Mouse (Mus musculus) heart, adult 18-20 months (tissue): Measurements from ENCODE around the gene Unc93b1. TPM values are rescaled to one million over a fixed set of nuclear protein-coding genes. Genes with fewer than 3 reads are reported as not detected.

Experiments
- DNase-seq, 2 experiments: peaks; one replicate each; pipeline ENCODE4 v3.0.0; 2021 to 2022; ENCODE audit warnings: mixed read lengths in 1 of 2
- total RNA-seq, 2 experiments: library from RNA; stranded (reverse); gene quantifications; 2 replicates each; pipeline ENCODE4 v1.2.3; 2021

Unc93b1 gene
- total RNA-seq, 2 experiments from 2014 or later, result 17.7 to 23.9 TPM

DNA sequence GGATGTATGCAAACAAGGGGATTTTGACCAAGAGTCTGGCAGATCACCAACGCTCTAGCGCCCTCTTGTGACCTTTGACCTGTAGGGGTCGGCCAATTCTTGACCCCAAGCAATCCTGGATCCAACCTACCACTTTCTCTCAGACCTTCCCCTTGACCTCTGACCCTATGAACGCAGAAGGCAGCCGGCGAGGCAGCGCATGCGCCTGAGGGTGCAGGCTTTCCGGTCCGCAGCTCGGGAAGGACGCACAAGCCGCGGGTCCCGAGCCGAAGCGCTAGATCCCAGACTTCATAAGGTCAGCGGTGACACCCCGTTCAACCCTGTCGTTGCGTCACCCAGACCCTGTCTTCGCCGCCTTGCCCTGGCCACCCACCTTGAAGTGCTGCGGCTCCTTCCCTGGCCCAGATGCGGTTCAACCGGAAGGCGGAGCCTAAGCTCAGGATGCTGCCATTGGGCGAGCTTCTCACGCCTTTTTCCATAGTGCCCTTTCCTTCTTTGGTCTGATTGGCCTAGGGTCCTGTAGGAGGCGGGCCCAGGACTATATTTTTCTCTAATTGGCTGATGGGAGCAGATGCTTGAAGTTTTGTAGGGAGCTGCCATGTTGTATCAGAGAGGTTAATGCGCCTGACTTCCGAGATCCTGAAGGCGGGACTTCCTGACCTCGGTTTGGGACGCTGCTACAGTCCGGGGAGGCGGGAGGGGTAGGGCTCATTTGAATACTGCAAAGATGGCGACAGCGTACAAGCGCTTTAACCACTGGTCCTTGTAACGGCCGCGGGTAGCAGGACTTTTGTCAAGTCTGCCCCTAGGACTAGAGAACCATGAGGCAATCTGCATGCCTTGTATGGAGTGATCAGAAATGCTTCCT, 22.4 kb upstream of the Unc93b1 start, which contains the start of gene Ndufs8:
Gene Ndufs8 (minus strand): TSS at position 438 of the 868 bp plus-strand sequence.
- peak; percentile 95 to 99 for DNase-seq

DNA sequence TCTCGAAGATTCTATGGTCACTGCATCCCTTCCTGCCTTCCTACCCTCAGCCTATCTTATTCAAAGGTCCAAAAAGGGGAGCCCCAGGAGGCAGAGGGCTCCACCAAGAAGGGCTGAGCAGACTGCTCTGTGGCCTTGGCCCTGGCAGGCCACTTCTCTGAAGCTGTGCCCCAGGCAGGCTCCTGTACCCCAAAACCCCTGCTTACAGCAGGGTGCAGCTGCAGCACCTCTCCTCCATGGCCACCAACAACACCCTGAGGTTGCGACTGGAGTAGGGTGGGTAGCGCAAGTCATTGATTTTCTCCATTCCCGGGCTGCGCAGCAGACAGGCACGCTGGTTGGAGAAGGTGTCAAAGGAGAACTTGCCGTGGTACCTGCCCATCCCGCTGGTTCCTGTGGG, 21.3 kb upstream of the Unc93b1 start:
- DNase-seq, result no peak

- DNase-seq, result peak in 1 of 2 experiments; percentile 60
These were observed 20.5 kb upstream of the Unc93b1 start for GRCm38 (mm10) chr19:3914535-3914934.

DNA sequence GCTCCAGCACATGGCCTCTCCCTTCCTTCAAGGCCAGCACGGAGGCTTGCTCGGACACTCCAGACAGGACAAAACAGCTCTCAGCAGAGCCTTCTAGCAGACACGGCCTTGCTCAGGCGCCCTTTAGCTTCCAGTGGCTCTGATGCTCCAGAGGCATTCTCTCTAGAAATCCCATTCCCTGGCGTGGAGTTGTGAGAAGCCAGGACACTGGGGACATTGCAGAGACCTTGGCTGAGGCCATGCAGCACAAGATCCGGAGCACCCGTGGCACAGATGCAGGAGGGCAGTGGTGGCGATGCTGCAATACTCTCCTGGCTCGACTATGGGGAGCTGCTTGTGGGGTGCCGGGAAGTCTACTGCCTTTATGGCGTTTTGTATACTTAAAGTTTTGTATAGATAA, 18.3 kb upstream of the Unc93b1 start:
- DNase-seq, result no peak

DNA sequence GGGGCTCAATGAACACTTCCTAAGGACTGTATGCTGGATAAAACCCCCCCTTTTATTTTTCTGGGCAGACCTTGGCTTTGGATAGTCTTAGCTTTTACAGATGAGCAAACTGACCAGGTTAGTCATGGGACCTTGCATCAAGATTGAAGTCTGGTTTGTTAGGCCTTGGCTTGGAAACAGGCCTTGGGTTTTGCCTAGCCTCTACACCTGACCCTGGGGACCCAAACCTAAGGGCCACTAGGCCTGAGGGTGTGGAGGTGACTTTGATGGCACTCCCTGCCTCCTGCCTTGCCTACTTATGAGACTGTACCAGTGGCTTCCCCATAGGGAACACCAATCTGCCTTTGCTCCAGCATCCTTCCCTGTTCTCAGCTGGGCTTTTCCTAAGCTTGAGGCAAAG, 15.1 kb upstream of the Unc93b1 start:
- no peak for DNase-seq

GRCm38 (mm10) chr19:3922661-3923371, 12.2 kb upstream of the Unc93b1 start:
- peak in 1 of 2 experiments; percentile 45 for DNase-seq

- DNase-seq, result peak; percentile 60 to 78
These were observed 11.4 kb upstream of the Unc93b1 start for GRCm38 (mm10) chr19:3923586-3923985.

GRCm38 (mm10) chr19:3924190-3924589, 10.8 kb upstream of the Unc93b1 start:
- DNase-seq, result no peak

GRCm38 (mm10) chr19:3924868-3925267, 10.1 kb upstream of the Unc93b1 start:
- DNase-seq, result no peak

DNA sequence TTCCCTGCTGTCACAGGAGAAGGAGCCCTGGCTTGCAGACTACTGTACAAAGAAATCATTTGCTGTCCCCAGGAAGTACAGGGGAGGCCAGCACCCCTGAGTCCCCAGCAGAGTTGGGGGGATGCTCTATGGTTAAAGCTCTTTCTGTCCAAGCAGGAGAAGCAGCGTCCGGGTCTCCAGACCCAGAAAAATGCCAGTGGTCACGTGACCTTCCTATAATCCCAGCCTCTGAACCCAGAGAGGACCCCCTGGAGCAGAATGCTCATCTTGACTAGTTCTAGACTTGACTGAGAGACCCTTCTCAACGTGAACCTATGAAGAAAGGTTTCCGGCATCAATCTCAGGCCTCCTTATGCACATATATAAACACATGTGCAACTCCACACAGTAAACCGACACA, 9.1 kb upstream of the Unc93b1 start:
- DNase-seq, result no peak

GRCm38 (mm10) chr19:3926279-3926678, 8.7 kb upstream of the Unc93b1 start:
- no peak for DNase-seq

- no peak for DNase-seq
These were observed 8.3 kb upstream of the Unc93b1 start for GRCm38 (mm10) chr19:3926685-3927084.

GRCm38 (mm10) chr19:3927989-3928388, 7.0 kb upstream of the Unc93b1 start:
- DNase-seq, result peak in 1 of 2 experiments; percentile 50

DNA sequence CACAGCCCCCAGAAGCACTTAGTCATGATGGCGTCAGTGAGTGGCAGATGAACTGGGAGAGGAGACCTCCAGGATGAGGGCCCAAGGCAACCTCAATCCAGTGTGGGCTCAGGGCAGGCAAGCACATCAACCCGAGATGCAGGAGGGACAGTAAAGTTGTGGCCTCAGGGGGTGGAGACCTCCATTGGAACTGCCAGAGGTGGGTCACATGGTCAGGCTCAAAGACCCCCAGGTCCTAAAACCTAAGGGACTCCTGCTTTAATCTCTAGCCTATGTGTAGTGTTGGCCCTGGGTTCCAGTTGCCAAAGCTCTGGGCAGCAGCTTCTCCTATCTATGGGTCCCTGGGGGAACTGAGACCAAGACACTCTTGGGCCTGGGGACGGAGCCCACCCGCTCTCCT, 6.2 kb upstream of the Unc93b1 start:
- no peak for DNase-seq

GRCm38 (mm10) chr19:3929211-3929941, 5.6 kb upstream of the Unc93b1 start, which contains the start of gene Aldh3b1:
Aldh3b1 (minus strand) TSS chr19:3929808.
- peak; percentile 94 to 95 for DNase-seq

- DNase-seq, result no peak
These were observed 4.5 kb upstream of the Unc93b1 start for GRCm38 (mm10) chr19:3930262-3931057.

GRCm38 (mm10) chr19:3931716-3932115, 3.3 kb upstream of the Unc93b1 start:
- DNase-seq, result peak in 1 of 2 experiments; percentile 71

- peak; percentile 83 to 87 for DNase-seq
These were observed 1.2 kb downstream of the Unc93b1 start for GRCm38 (mm10) chr19:3935896-3936850.

DNA sequence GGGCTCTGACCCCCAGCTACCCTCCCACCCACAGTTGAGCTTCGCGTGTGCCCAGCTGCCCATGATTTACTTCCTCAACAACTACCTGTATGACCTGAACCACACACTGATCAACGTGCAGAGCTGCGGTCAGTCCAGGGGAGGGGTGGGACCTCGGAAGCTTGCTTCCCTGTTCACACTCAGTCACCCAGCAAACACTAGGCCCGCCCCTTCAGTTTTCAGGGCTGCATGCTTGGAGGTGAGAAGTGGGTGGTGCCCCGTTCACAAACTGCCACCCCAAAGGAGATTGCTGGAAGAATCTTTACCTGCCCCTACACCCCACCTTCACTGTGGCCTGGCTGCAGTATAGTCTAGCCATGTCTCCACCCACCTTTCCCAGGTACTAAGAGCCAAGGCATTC, 7.3 kb downstream of the Unc93b1 start:
- no peak for DNase-seq

DNA sequence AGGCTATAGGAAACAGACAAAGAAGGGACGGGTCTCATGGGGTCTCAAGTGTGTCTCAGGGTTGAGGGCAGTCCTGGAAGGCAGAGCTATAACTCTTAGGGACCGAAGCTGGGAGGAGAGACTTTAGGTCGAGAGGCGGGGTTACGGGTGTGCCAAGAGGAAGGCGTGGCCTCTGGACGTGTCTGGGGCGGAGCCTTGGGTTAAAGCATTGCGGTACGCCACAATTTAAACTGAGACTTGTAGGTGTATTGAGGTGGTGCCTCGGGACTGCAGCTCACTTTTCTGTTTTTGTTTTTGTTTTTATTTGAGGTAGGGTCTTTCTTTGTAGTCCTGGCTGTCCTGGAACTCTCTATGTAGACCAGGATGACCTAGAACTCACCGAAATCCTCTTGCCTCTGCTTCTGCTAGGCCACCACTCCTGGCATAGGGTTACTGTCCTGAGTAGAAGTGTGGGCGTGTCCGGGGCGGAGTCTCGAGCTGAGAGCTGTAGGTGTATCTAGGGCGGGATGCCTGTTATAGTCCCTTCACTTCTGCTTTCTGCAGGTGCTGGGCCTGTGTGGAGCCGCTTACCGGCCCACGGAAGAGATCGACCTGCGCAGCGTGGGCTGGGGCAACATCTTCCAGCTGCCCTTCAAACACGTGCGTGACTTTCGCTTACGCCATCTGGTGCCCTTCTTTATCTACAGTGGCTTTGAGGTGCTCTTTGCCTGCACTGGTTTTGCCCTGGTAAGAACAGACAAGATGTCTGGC, 8.2 kb downstream of the Unc93b1 start:
- peak; percentile 41 to 49 for DNase-seq
